Mouse (Mus musculus): ENCODE measurements around the gene Zcchc3. TPM values are rescaled to one million over a fixed set of nuclear protein-coding genes. Genes with fewer than 3 reads are reported as not detected.
"Not testable (repeated sequence)": the region's sequence is repeated elsewhere in the genome, so short reads cannot be mapped to it uniquely, and the experiment has no call there.

The Zcchc3 gene
- polyA plus RNA-seq, 1 experiment from 2014 or later, result 2.6 TPM

DNA sequence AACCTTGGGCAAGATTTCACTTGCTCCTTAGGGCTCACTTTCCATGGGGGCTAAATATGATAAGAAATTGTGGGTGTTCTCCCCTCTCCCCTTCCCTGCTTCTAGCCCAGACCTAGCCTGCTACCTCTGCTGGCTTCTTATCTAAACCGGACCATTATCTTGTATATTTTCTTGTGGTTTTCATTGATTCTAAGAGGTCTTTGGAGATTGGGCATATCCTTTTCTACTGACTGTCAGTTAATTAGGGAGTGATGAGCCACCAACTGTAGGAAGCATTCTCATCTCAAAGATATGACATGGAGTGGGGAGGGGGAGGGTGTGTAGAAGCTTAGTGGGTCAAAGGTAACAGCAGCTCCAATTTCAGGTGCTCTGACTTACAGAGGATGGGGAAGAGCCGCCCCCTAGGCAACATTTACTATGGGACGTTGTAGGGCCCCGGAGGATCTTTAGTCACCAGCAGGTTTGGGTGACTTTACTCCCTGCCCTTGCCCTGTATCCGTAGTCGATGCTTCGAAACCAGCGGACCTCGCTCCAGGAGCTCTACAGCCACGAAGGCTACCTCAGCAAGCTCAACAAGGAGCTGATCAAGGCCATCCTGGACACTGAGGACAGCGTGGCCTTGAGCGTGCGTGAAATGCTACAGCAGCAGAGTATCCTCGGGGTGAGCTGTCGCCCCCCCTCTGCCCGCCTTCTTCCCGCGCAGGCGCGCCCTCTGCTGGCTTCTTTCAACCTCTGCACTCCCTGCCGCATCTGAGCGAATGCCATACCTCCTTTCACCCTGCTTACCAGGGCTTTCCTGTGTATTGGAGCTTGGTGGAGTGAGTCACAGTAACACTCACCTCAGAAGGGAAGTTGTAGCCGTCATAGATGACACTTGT is 22.4 kb upstream of the Zcchc3 start:
- ChIA-PET POLR2A (no interaction called here), CTCF (interaction anchor here (0.7 to 3.2 kb wide), 18 partner anchors 8 to 304 kb away, joined by 3 to 21 read pairs (median 4); partner anchors contain the start of gene H13)
- in situ Hi-C loops (cut with MboI; ENCODE audit: low pct_unique_long_range_greater_than_20kb), result no loop called here
- DNase-seq (ENCODE audit: low read depth, low spot score) (peak; percentile 22), ATAC-seq (peak; percentile 72)
- peak; percentile 98 for TF ChIP-seq CTCF (IDR thresholded peaks at IDR 0.05)
- H3K27me3 ChIP-seq, result no peaks in the 10 kb centered on the region

DNA sequence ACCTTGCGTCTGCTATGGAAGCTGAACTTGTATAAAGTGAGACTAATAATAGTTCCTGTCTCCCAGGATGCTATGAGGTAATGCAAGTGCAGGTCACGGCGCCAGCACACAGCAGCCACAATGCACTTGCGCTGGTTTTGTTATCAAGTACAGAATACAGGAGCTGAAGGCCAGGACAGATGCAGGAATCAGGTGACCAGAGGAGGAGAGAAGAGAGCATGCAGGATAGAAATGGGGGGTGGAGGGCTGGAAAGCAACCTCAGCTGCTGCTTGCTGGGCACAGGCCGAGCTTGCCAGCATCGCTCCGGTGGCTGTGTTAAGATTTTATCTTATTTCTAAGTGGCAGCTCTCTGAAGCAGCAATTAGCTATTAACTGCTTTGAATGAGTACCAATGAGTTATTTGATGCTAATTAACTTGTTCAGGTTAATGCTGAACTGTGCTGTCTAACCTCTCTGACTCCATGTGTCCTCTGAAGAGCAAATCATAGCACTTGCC is 21.6 kb upstream of the Zcchc3 start:
- POLR2A ChIA-PET, result interaction anchor here (0.5 kb wide), 1 partner anchor 105 kb away, joined by 3 read pairs; no protein-coding TSS in a partner anchor
- TF ChIP-seq CTCF (IDR thresholded peaks at IDR 0.05), result no peak
- no peak for DNase-seq (ENCODE audit: low read depth, low spot score)
- in situ Hi-C loops (cut with MboI; ENCODE audit: low pct_unique_long_range_greater_than_20kb), result no loop called here
- CTCF ChIA-PET, result interaction anchor here (0.8 to 3.2 kb wide), 6 partner anchors 9 to 44 kb away, joined by 3 to 21 read pairs (median 8); no protein-coding TSS in a partner anchor
- peak; percentile 38 for ATAC-seq
- no peaks in the 10 kb centered on the region for H3K27me3 ChIP-seq

DNA sequence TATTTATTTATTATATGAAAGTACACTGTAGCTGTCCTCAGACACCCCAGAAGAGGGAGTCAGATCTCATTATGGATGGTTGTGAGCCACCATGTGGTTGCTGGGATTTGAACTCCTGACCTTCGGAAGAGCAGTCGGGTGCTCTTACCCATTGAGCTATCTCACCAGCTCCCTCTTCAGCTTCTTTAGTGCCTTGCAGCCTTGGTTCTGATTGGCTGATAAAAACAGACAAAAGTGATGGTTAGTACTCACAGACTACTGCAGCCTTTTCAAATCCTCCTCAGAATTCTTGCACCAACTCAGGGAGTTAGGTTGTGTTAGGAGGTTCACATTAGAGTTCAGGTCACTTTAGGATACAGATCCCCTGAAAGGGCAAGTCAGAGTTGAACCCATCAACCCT is 13.7 kb upstream of the Zcchc3 start:
- H3K27me3 ChIP-seq; in situ Hi-C loops (cut with MboI; ENCODE audit: low pct_unique_long_range_greater_than_20kb); POLR2A ChIA-PET; ATAC-seq; DNase-seq (ENCODE audit: low read depth, low spot score): not testable (repeated sequence)
- TF ChIP-seq CTCF (IDR thresholded peaks at IDR 0.05), result peak; percentile 17
- CTCF ChIA-PET, result interaction anchor here (1.4 kb wide), 1 partner anchor 36 kb away, joined by 3 read pairs; no protein-coding TSS in a partner anchor

GRCm38 (mm10) chr2:152427493-152427892 is 12.7 kb upstream of the Zcchc3 start:
- POLR2A ChIA-PET, result no interaction called here
- CTCF ChIA-PET, result no interaction called here
- ATAC-seq (no peak), DNase-seq (ENCODE audit: low read depth, low spot score) (no peak)
- in situ Hi-C loops (cut with MboI; ENCODE audit: low pct_unique_long_range_greater_than_20kb), result no loop called here
- no peak for TF ChIP-seq CTCF (IDR thresholded peaks at IDR 0.05)
- peaks cover 3% of the 10 kb centered on the region for H3K27me3 ChIP-seq

DNA sequence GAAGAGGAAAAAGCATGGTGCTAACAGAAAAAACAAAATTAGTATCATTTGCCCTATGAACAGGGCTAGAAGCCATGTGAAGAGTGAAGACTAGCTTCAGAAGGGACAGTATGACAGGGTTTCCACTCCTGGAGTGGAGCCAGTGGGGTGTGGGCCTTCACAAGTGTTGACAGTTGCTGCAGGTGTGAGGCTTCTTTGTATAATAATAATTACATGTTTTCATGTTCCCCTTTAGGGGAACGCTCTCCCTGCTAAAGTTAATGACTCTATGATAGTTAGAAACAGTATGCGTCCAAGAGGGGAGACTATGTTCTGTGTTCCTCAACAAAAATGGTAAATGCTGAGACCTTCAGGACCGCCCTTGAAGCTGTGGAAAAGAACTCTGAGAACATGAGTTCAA is 959 bp upstream of the Zcchc3 start:
- H3K27me3 ChIP-seq, result no peaks in the 10 kb centered on the region
- no peak for TF ChIP-seq CTCF (IDR thresholded peaks at IDR 0.05)
- ATAC-seq, result no peak
- ChIA-PET POLR2A (no interaction called here), CTCF (no interaction called here)
- in situ Hi-C loops (cut with MboI; ENCODE audit: low pct_unique_long_range_greater_than_20kb), result no loop called here
- DNase-seq (ENCODE audit: low read depth, low spot score), result no peak

GRCm38 (mm10) chr2:152415287-152415686 is 460 bp upstream of the Zcchc3 start, which contains the start of gene 6820408C15Rik:
6820408C15Rik (plus strand) TSS chr2:152415587.
- no peaks in the 10 kb centered on the region for H3K27me3 ChIP-seq
- CTCF ChIA-PET, result no interaction called here
- POLR2A ChIA-PET, result no interaction called here
- in situ Hi-C loops (cut with MboI; ENCODE audit: low pct_unique_long_range_greater_than_20kb), result no loop called here
- ATAC-seq (no peak), DNase-seq (ENCODE audit: low read depth, low spot score) (no peak)
- no peak for TF ChIP-seq CTCF (IDR thresholded peaks at IDR 0.05)

GRCm38 (mm10) chr2:152413765-152414584 is 852 bp downstream of the Zcchc3 start:
- TF ChIP-seq CTCF (IDR thresholded peaks at IDR 0.05), result no peak
- ATAC-seq (peak; percentile 27), DNase-seq (ENCODE audit: low read depth, low spot score) (no peak)
- in situ Hi-C loops (cut with MboI; ENCODE audit: low pct_unique_long_range_greater_than_20kb), result no loop called here
- ChIA-PET POLR2A (interaction anchor here (0.6 to 0.8 kb wide), 2 partner anchors 15 to 25 kb away, joined by 3 read pairs; no protein-coding TSS in a partner anchor), CTCF (interaction anchor here (1.0 kb wide), 2 partner anchors 24 to 50 kb away, joined by 3 to 4 read pairs; no protein-coding TSS in a partner anchor)
- no peaks in the 10 kb centered on the region for H3K27me3 ChIP-seq

- no peaks in the 10 kb centered on the region for H3K27me3 ChIP-seq
- no peak for TF ChIP-seq CTCF (IDR thresholded peaks at IDR 0.05)
- DNase-seq (ENCODE audit: low read depth, low spot score), result no peak
- ChIA-PET POLR2A (interaction anchor here (0.6 to 0.8 kb wide), 2 partner anchors 14 to 26 kb away, joined by 3 read pairs; no protein-coding TSS in a partner anchor), CTCF (interaction anchor here (1.0 kb wide), 2 partner anchors 25 to 50 kb away, joined by 3 to 4 read pairs; no protein-coding TSS in a partner anchor)
- ATAC-seq, result no peak
- in situ Hi-C loops (cut with MboI; ENCODE audit: low pct_unique_long_range_greater_than_20kb), result no loop called here
Observed at GRCm38 (mm10) chr2:152413158-152413764, 1.6 kb downstream of the Zcchc3 start.

- ChIA-PET POLR2A (no interaction called here), CTCF (no interaction called here)
- DNase-seq (ENCODE audit: low read depth, low spot score) (no peak), ATAC-seq (no peak)
- H3K27me3 ChIP-seq, result no peaks in the 10 kb centered on the region
- TF ChIP-seq CTCF (IDR thresholded peaks at IDR 0.05), result no peak
- in situ Hi-C loops (cut with MboI; ENCODE audit: low pct_unique_long_range_greater_than_20kb), result no loop called here
Observed at GRCm38 (mm10) chr2:152412526-152413157, 2.2 kb downstream of the Zcchc3 start.

DNA sequence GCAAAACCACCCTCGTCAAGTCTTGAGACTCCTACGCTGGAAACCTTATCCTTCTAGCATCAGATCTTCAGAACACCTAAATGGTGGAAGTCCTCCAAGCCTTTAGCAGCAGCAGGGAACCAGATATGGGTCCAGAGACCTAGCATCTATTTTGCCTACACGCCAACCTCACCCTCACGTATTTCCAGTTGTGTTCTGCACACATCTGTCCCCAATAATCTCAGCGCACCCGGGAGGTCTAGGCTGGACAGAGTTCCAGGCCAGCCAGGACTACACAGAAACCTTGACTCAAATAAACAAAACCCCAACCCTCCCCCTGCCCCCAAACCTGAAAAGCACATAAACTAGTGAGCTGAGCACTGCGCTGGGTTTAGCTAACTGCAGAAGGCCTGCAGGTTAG is 3.4 kb downstream of the Zcchc3 start:
- no peak for ATAC-seq
- ChIA-PET CTCF (no interaction called here), POLR2A (no interaction called here)
- H3K27me3 ChIP-seq, result no peaks in the 10 kb centered on the region
- DNase-seq (ENCODE audit: low read depth, low spot score), result no peak
- TF ChIP-seq CTCF (IDR thresholded peaks at IDR 0.05), result no peak
- in situ Hi-C loops (cut with MboI; ENCODE audit: low pct_unique_long_range_greater_than_20kb), result no loop called here
